Mouse (Mus musculus) small intestine, adult 2 months (tissue): ENCODE results near the gene 2010111I01Rik. TPM values are rescaled to one million over a fixed set of nuclear protein-coding genes. Genes with fewer than 3 reads are reported as not detected.
"Not testable (repeated sequence)": the region's sequence is repeated elsewhere in the genome, so short reads cannot be mapped to it uniquely, and the experiment has no call there.

ENCODE experiments used
- H3K27ac ChIP-seq: fragments of 200-500 bp; 2 replicates; pipeline ENCODE4 v1.5.1; 2012; ENCODE audit warnings: low read depth, low read length, control low read depth, inconsistent platforms; ENCODE audit not compliant: insufficient read depth
- H3K27me3 ChIP-seq: fragments of 200-500 bp; 2 replicates; pipeline ENCODE4 v1.6.1; 2012; ENCODE audit warnings: mild to moderate bottlenecking, moderate library complexity, low read length, inconsistent platforms; ENCODE audit not compliant: control insufficient read depth, insufficient read depth
- H3K36me3 ChIP-seq: fragments of 200-500 bp; 2 replicates; pipeline ENCODE4 v1.6.1; 2012; ENCODE audit warnings: mild to moderate bottlenecking, low read length, control low read depth, inconsistent platforms; ENCODE audit not compliant: control insufficient read depth, insufficient read depth
- H3K4me1 ChIP-seq: fragments of 200-500 bp; 2 replicates; pipeline ENCODE4 v1.6.1; 2012; ENCODE audit warnings: low read length, inconsistent platforms, mixed read lengths; ENCODE audit not compliant: control insufficient read depth, insufficient read depth, insufficient read length
- H3K4me3 ChIP-seq: fragments of 200-500 bp; 2 replicates; pipeline ENCODE4 v1.5.1; 2012; ENCODE audit warnings: low read depth, mild to moderate bottlenecking, control low read depth, inconsistent platforms, low read length, moderate library complexity
- CTCF ChIP-seq: fragments of 200-500 bp; IDR thresholded peaks from 2 replicates; pipeline ENCODE4 v1.5.1; 2012; ENCODE audit warnings: low read depth, mild to moderate bottlenecking, control low read depth, inconsistent platforms, low read length, moderate library complexity, mixed read lengths; ENCODE audit not compliant: insufficient replicate concordance, insufficient read length; ENCODE audit errors: extremely low read depth
- POLR2A ChIP-seq: fragments of 200-500 bp; IDR thresholded peaks from 2 replicates; pipeline ENCODE4 v1.6.1; 2012; ENCODE audit warnings: low read depth, mild to moderate bottlenecking, control low read depth, inconsistent platforms, low read length, moderate library complexity
- WGBS: fragments of 180-500 bp; shearing (Covaris S2); methylation state at CpG from one replicate; pipeline ENCODE4 v1.1.7; 2018; 5-methylcytosine and 5-hydroxymethylcytosine counted together
- polyA plus RNA-seq: library from polyadenylated mRNA; depleted of rRNA; stranded (reverse); fragments of >200 nt; gene quantifications from 2 replicates; pipeline ENCODE4 v1.2.3, GENCODE M21; 2012

The 2010111I01Rik gene
- polyA plus RNA-seq, 1 experiment = 48.4 TPM

GRCm38 (mm10) chr13:63350076-63350475 is 385.4 kb downstream of the 2010111I01Rik start:
- Histone ChIP-seq H3K27me3 (no peaks in the 10 kb centered on the region), H3K4me3 (no peak overlapping the region), H3K27ac (no peak overlapping the region), H3K36me3 (no peaks in the 10 kb centered on the region), H3K4me1 (no peaks in the 10 kb centered on the region)
- 85% methylated on average over 4 of the region's 4 CpGs for WGBS
- no peak for TF ChIP-seq CTCF
- no peak for TF ChIP-seq POLR2A

- WGBS = 91% methylated on average over 4 of the region's 4 CpGs
- not testable (repeated sequence) for H3K36me3 ChIP-seq, H3K4me3 ChIP-seq, H3K4me1 ChIP-seq, H3K27ac ChIP-seq, H3K27me3 ChIP-seq
These were observed 388.6 kb downstream of the 2010111I01Rik start for GRCm38 (mm10) chr13:63353312-63353711.

GRCm38 (mm10) chr13:63356101-63356500 is 391.4 kb downstream of the 2010111I01Rik start:
- 91% methylated on average over 4 of the region's 4 CpGs for WGBS
- no peak for TF ChIP-seq CTCF
- no peak for TF ChIP-seq POLR2A
- no peak overlapping the region for H3K27ac ChIP-seq

GRCm38 (mm10) chr13:63356558-63356957 is 391.9 kb downstream of the 2010111I01Rik start:
- Histone ChIP-seq H3K36me3 (no peaks in the 10 kb centered on the region), H3K4me1 (no peaks in the 10 kb centered on the region), H3K27ac (no peak overlapping the region), H3K4me3 (no peak overlapping the region), H3K27me3 (no peaks in the 10 kb centered on the region)
- no peak for TF ChIP-seq CTCF
- no peak for TF ChIP-seq POLR2A
- 33% methylated on average over 3 of the region's 3 CpGs for WGBS

More at GRCm38 (mm10) chr13:63356101-63356500, 391.4 kb downstream of the 2010111I01Rik start:
- no peaks in the 10 kb centered on the region for H3K36me3 ChIP-seq
- no peaks in the 10 kb centered on the region for H3K4me1 ChIP-seq
- H3K4me3 ChIP-seq = no peak overlapping the region
- no peaks in the 10 kb centered on the region for H3K27me3 ChIP-seq

GRCm38 (mm10) chr13:63359393-63359792 is 394.7 kb downstream of the 2010111I01Rik start:
- 68% methylated on average over 4 of the region's 4 CpGs for WGBS
- no peak overlapping the region for H3K4me3 ChIP-seq
- H3K4me1 ChIP-seq = no peaks in the 10 kb centered on the region
- H3K27me3 ChIP-seq = no peaks in the 10 kb centered on the region
- no peak for TF ChIP-seq POLR2A
- TF ChIP-seq CTCF = no peak
- H3K36me3 ChIP-seq = no peaks in the 10 kb centered on the region
- H3K27ac ChIP-seq = no peak overlapping the region

GRCm38 (mm10) chr13:63360111-63360885 is 395.6 kb downstream of the 2010111I01Rik start:
- TF ChIP-seq POLR2A = no peak
- TF ChIP-seq CTCF = no peak
- Histone ChIP-seq H3K4me3 (no peak overlapping the region), H3K27me3 (no peaks in the 10 kb centered on the region), H3K27ac (no peak overlapping the region), H3K36me3 (no peaks in the 10 kb centered on the region), H3K4me1 (no peaks in the 10 kb centered on the region)
- WGBS = 81% methylated on average over 4 of the region's 4 CpGs

GRCm38 (mm10) chr13:63361755-63362154 is 397.1 kb downstream of the 2010111I01Rik start:
- H3K27ac ChIP-seq = no peak overlapping the region
- WGBS = 80% methylated on average over 3 of the region's 3 CpGs
- H3K27me3 ChIP-seq = no peaks in the 10 kb centered on the region
- TF ChIP-seq CTCF (no peak), POLR2A (no peak)
- H3K4me3 ChIP-seq = no peak overlapping the region
- no peaks in the 10 kb centered on the region for H3K36me3 ChIP-seq
- no peaks in the 10 kb centered on the region for H3K4me1 ChIP-seq
